Mouse (Mus musculus) olfactory bulb, adult 2 months (tissue): ENCODE measurements around the gene Espn.

Source experiments
- CTCF ChIP-seq: fragments of 200-500 bp; IDR thresholded peaks from 2 replicates; pipeline ENCODE4 v1.5.1; 2012; ENCODE audit warnings: low read depth, mild to moderate bottlenecking, low read length, moderate library complexity; ENCODE audit not compliant: insufficient read depth
- POLR2A ChIP-seq: fragments of 200-500 bp; IDR thresholded peaks from 2 replicates; pipeline ENCODE4 v1.6.1; 2012; ENCODE audit warnings: mild to moderate bottlenecking, low read depth, low read length, moderate library complexity; ENCODE audit not compliant: insufficient read depth

DNA sequence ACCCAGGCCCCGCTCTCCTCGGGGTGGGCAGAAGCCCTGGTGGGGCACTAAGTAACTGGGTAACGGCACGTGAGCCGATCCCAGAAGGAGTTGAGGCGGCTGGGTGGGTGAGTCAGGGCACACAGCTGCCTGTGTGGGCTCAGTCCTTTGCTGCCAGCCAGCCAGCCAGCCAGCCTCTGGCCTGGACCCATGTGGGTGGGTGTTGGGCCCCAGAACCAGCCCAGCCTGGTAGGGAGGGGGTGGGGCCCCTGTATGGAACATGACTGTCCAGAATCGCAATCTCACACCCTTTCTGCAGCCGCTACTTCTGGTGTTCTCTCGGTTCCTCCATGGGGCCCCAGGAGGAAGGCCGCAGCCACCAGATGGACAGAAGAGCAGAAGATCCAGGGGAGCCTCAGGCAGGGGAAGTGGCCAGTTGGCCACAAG lies 74.1 kb downstream of the Espn start:
- TF ChIP-seq CTCF, result no peak
- no peak for TF ChIP-seq POLR2A
